Mouse (Mus musculus) midbrain, embryonic 14.5 days (tissue): ENCODE measurements at regions not wholly inside any gene's neighbourhood (a gene's known extent, or its start where the extent isn't known, plus 50 kb on each side); places are given as distances from the start of the nearest gene placed in this dataset.
A peak's percentile ranks its signal among the peaks of the same experiment; 100 is the strongest.

ENCODE experiments used
- ATAC-seq: fragments of 200-750 bp; cut with Nextera tagmentation; 2 replicates; pipeline ENCODE4 v1.8.0; 2017; ENCODE audit warnings: moderate number of reproducible peaks, moderate library complexity; ENCODE audit not compliant: low FRiP score, low TSS enrichment
- DNase-seq: peaks from one replicate; pipeline ENCODE4 v3.0.0-alpha.2; 2015
- H3K27ac ChIP-seq: fragments of 300-500 bp; sonication (generic); replicated peaks from 2 replicates; pipeline ENCODE4 v1.5.1; 2014; ENCODE audit warnings: mild to moderate bottlenecking, low read depth, low read length, moderate library complexity
- H3K27me3 ChIP-seq: fragments of 300-500 bp; sonication (generic); 2 replicates; pipeline ENCODE4 v1.6.1; 2014; ENCODE audit warnings: low read length, control low read depth, mixed read lengths; ENCODE audit not compliant: control insufficient read depth, insufficient read depth
- H3K36me3 ChIP-seq: fragments of 300-500 bp; sonication (generic); 2 replicates; pipeline ENCODE4 v1.6.1; 2014; ENCODE audit warnings: low read length, control low read depth; ENCODE audit not compliant: control insufficient read depth, insufficient read depth
- H3K4me1 ChIP-seq: fragments of 300-500 bp; sonication (generic); 2 replicates; pipeline ENCODE4 v1.6.1; 2014; ENCODE audit warnings: mild to moderate bottlenecking, antibody characterized with exemption, low read length, control low read depth; ENCODE audit not compliant: control insufficient read depth, insufficient read depth
- H3K4me2 ChIP-seq: fragments of 300-500 bp; sonication (generic); 2 replicates; pipeline ENCODE4 v1.6.1; 2014; ENCODE audit warnings: mild to moderate bottlenecking, low read length, moderate library complexity
- H3K4me3 ChIP-seq: fragments of 300-500 bp; sonication (generic); replicated peaks from 2 replicates; pipeline ENCODE4 v1.5.1; 2014; ENCODE audit warnings: low read depth, low read length
- H3K9ac ChIP-seq: fragments of 300-500 bp; sonication (generic); replicated peaks from 2 replicates; pipeline ENCODE4 v1.6.1; 2014; ENCODE audit warnings: mild to moderate bottlenecking, low read length, moderate library complexity
- H3K9me3 ChIP-seq: fragments of 300-500 bp; sonication (generic); 2 replicates; pipeline ENCODE4 v1.6.1; 2016; ENCODE audit warnings: low read length, control low read depth, mixed read lengths; ENCODE audit not compliant: control insufficient read depth
- WGBS: fragments of 180-500 bp; shearing (Covaris S2); extraction: QIAGEN DNeasy Blood & Tissue Kit; methylation state at CpG from one replicate; pipeline ENCODE4 v1.1.7; 2014; 5-methylcytosine and 5-hydroxymethylcytosine counted together

GRCm38 (mm10) chrX:89574913-89575312 lies 165.4 kb upstream of the Pet2 start:
- H3K4me3 ChIP-seq: no peak overlapping the region
- DNase-seq (peak; percentile 17), ATAC-seq (no peak)
- no peaks in the 10 kb centered on the region for H3K4me1 ChIP-seq
- H3K36me3 ChIP-seq: no peaks in the 10 kb centered on the region
- no peak overlapping the region for H3K4me2 ChIP-seq
- no peak overlapping the region for H3K9ac ChIP-seq
- no peak overlapping the region for H3K27ac ChIP-seq
- no peaks in the 10 kb centered on the region for H3K9me3 ChIP-seq
- 33% methylated on average over 1 of the region's 1 CpGs for WGBS
- H3K27me3 ChIP-seq: no peaks in the 10 kb centered on the region

- Histone ChIP-seq H3K9me3 (no peaks in the 10 kb centered on the region), H3K36me3 (no peaks in the 10 kb centered on the region), H3K9ac (no peak overlapping the region), H3K4me2 (no peak overlapping the region), H3K4me1 (no peaks in the 10 kb centered on the region), H3K27me3 (no peaks in the 10 kb centered on the region), H3K4me3 (no peak overlapping the region), H3K27ac (no peak overlapping the region)
- DNase-seq (peak; percentile 2), ATAC-seq (no peak)
These were observed 149.8 kb upstream of the Pet2 start for GRCm38 (mm10) chrX:89559318-89559717.
